Mouse (Mus musculus) heart, embryonic 13.5 days (tissue): ENCODE data around the gene Ccdc142. TPM values are rescaled to one million over a fixed set of nuclear protein-coding genes. Genes with fewer than 3 reads are reported as not detected.

ENCODE experiments used
- ATAC-seq: fragments of 200-750 bp; cut with Nextera tagmentation; 2 replicates; pipeline ENCODE4 v1.8.0; 2017; ENCODE audit warnings: moderate TSS enrichment; ENCODE audit not compliant: insufficient number of reproducible peaks, low FRiP score, low TSS enrichment; ENCODE audit errors: extremely low read depth
- H3K27ac ChIP-seq: fragments of 300-500 bp; sonication (generic); replicated peaks from 2 replicates; pipeline ENCODE4 v1.5.1; 2015; ENCODE audit warnings: moderate library complexity, mild to moderate bottlenecking, inconsistent platforms
- H3K27me3 ChIP-seq: fragments of 300-500 bp; sonication (generic); replicated peaks from 2 replicates; pipeline ENCODE4 v1.6.1; 2015; ENCODE audit warnings: mild to moderate bottlenecking, inconsistent platforms
- H3K36me3 ChIP-seq: fragments of 300-500 bp; sonication (generic); 2 replicates; pipeline ENCODE4 v1.6.1; 2015; ENCODE audit warnings: mild to moderate bottlenecking, inconsistent platforms
- H3K4me1 ChIP-seq: fragments of 300-500 bp; sonication (generic); 2 replicates; pipeline ENCODE4 v1.6.1; 2015; ENCODE audit warnings: inconsistent platforms
- H3K4me2 ChIP-seq: fragments of 300-500 bp; sonication (generic); 2 replicates; pipeline ENCODE4 v1.6.1; 2015; ENCODE audit warnings: inconsistent platforms, mild to moderate bottlenecking, moderate library complexity
- H3K4me3 ChIP-seq: fragments of 300-500 bp; sonication (generic); 2 replicates; pipeline ENCODE4 v1.5.1; 2015; ENCODE audit warnings: moderate library complexity, mild to moderate bottlenecking, inconsistent platforms
- H3K9ac ChIP-seq: fragments of 300-500 bp; sonication (generic); 2 replicates; pipeline ENCODE4 v1.6.1; 2015; ENCODE audit warnings: inconsistent platforms, mild to moderate bottlenecking, moderate library complexity
- H3K9me3 ChIP-seq: fragments of 300-500 bp; sonication (generic); 2 replicates; pipeline ENCODE4 v1.6.1; 2016; ENCODE audit warnings: inconsistent platforms
- WGBS: fragments of 180-500 bp; shearing (Covaris S2); methylation state at CpG from one replicate; pipeline ENCODE4 v1.1.7; 2015; ENCODE audit warnings: mixed read lengths; 5-methylcytosine and 5-hydroxymethylcytosine counted together
- polyA plus RNA-seq: library from polyadenylated mRNA; unstranded; fragments of >200 nt; fragmentation: Nextera tagmentation; extraction: Ambion mirVana; gene quantifications from 2 replicates; pipeline ENCODE4 v1.2.1, GENCODE M21; 2015

The Ccdc142 gene
- polyA plus RNA-seq, 1 experiment from 2014 or later = 1.5 TPM

GRCm38 (mm10) chr6:83142211-83142731 is 40.9 kb downstream of the Ccdc142 start:
- no peaks in the 10 kb centered on the region for H3K27me3 ChIP-seq
- H3K4me3 ChIP-seq = peak overlapping the region; percentile 54
- peaks cover 36% of the 10 kb centered on the region for H3K4me1 ChIP-seq
- peak overlapping the region; percentile 68 for H3K27ac ChIP-seq
- H3K4me2 ChIP-seq = peak overlapping the region; percentile 79
- 3% methylated on average over 41 of the region's 41 CpGs for WGBS
- H3K9me3 ChIP-seq = no peaks in the 10 kb centered on the region
- ATAC-seq = no peak
- H3K36me3 ChIP-seq = peaks cover 13% of the 10 kb centered on the region
- H3K9ac ChIP-seq = peak overlapping the region; percentile 82

DNA sequence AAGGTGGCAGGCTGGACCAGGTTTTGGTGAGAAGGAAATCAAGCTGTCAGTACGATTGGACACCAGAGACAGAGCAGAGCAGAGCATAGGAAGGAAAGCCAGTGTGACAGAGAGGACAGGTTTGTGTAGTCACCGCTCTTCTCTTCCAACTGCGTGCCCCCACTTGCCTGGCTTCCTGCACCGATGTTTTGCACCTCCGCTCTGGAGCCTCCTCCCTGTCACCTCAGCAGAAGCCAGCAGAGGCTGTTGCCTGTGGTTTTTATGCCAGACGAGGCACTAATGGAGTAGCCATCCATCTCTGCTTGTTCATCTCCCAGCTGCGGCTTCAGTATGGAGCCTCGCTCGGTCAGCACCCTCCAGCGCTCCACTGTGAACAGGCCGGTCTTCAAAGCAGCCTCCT is 41.5 kb downstream of the Ccdc142 start:
- Histone ChIP-seq H3K4me2 (peak overlapping the region; percentile 79), H3K4me1 (peaks cover 34% of the 10 kb centered on the region), H3K9me3 (no peaks in the 10 kb centered on the region), H3K9ac (peak overlapping the region; percentile 82), H3K36me3 (peaks cover 19% of the 10 kb centered on the region), H3K4me3 (peak overlapping the region; percentile 54), H3K27me3 (no peaks in the 10 kb centered on the region), H3K27ac (peak overlapping the region; percentile 17; the same call in 1 of the 2 replicates)
- ATAC-seq = no peak
- WGBS = 44% methylated on average over 11 of the region's 11 CpGs

DNA sequence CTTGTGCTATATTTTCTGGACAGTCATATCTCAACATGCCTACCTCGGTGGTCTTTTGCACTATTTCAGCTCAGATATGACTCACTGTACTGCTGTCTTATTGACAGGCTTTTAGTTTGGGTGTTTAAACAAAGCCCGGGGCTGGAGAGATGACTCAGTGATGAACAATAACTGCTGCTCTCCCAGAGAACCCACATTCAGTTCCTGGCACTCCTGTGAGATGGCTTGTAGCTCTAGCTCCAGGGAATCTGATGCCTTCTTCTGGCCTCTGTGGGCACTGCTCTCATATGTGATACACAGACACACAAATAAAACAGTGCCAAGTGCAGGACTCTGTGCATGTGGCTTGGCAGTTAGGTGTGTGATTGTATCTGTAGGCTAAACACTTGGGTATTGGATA is 43.8 kb downstream of the Ccdc142 start:
- Histone ChIP-seq H3K4me2 (no peak overlapping the region), H3K27me3 (no peaks in the 10 kb centered on the region), H3K27ac (0 out of 2 replicates have a peak overlapping the region, but pooled peaks have one; percentile 42), H3K9me3 (no peaks in the 10 kb centered on the region), H3K9ac (no peak overlapping the region), H3K36me3 (peaks cover 42% of the 10 kb centered on the region), H3K4me1 (peaks cover 19% of the 10 kb centered on the region), H3K4me3 (no peak overlapping the region)
- no peak for ATAC-seq
- WGBS = 53% methylated on average over 2 of the region's 2 CpGs

GRCm38 (mm10) chr6:83145805-83146204 is 44.4 kb downstream of the Ccdc142 start:
- WGBS = 53% methylated on average over 9 of the region's 9 CpGs
- H3K9ac ChIP-seq = peak overlapping the region; percentile 52
- peak overlapping the region; percentile 42; the same call in 1 of the 2 replicates for H3K27ac ChIP-seq
- peaks cover 48% of the 10 kb centered on the region for H3K36me3 ChIP-seq
- no peak overlapping the region for H3K4me3 ChIP-seq
- H3K9me3 ChIP-seq = no peaks in the 10 kb centered on the region
- peaks cover 19% of the 10 kb centered on the region for H3K4me1 ChIP-seq
- H3K4me2 ChIP-seq = peak overlapping the region; percentile 4; the same call in 1 of the 2 replicates
- no peaks in the 10 kb centered on the region for H3K27me3 ChIP-seq
- ATAC-seq = no peak

- no peak overlapping the region for H3K27ac ChIP-seq
- H3K9ac ChIP-seq = no peak overlapping the region
- ATAC-seq = no peak
- H3K4me3 ChIP-seq = no peak overlapping the region
- H3K4me2 ChIP-seq = no peak overlapping the region
- H3K36me3 ChIP-seq = peaks cover 60% of the 10 kb centered on the region
- peaks cover 19% of the 10 kb centered on the region for H3K4me1 ChIP-seq
- WGBS = 67% methylated on average over 7 of the region's 7 CpGs
- no peaks in the 10 kb centered on the region for H3K9me3 ChIP-seq
- no peaks in the 10 kb centered on the region for H3K27me3 ChIP-seq
These were observed 45.9 kb downstream of the Ccdc142 start for GRCm38 (mm10) chr6:83147280-83147679.

DNA sequence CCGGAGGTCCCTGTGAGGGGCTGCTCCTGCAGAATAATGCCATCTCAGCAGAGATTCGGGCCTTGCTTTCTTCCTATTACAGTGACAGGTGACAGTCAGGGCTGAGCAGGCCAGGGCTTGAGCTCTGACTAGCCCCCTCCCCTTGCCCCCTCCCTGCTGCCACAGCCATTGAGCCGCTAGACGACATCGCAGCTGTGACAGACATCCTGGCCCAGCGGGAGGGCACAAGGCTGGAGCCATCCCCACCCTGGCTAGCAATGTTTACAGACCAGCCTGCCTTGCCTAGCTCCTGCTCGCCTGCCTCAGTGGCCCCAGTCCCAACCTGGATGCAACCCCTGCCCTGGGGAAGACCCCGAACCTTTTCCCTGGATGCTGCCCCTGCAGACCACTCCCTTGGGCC is 50.3 kb downstream of the Ccdc142 start:
- H3K4me1 ChIP-seq = peaks cover 22% of the 10 kb centered on the region
- H3K9ac ChIP-seq = peak overlapping the region; percentile 2; the same call in 1 of the 2 replicates
- no peak overlapping the region for H3K4me3 ChIP-seq
- H3K9me3 ChIP-seq = no peaks in the 10 kb centered on the region
- WGBS = 25% methylated on average over 8 of the region's 8 CpGs
- H3K4me2 ChIP-seq = no peak overlapping the region
- no peak overlapping the region for H3K27ac ChIP-seq
- peaks cover 63% of the 10 kb centered on the region for H3K36me3 ChIP-seq
- ATAC-seq = no peak
- peaks cover 14% of the 10 kb centered on the region for H3K27me3 ChIP-seq

DNA sequence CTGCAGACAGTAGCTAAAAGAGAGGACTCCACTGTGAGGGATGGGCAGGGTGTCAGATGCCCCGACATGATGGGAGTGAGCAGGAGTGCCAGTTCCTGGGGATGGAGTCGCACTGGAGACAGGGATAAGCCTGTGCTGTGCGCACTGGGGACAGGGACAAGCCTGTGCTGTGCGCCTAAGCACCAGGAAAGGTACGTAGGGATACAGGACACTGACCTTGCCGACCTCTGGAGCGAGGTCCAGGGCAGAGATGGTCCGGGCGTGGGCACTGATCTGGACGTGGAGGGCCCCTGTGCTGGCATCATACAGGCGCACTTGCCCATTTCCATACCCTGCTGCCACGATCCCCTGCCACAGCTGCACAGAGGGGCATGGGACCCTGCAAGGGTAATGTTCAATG is 51.6 kb downstream of the Ccdc142 start:
- no peak overlapping the region for H3K4me2 ChIP-seq
- 83% methylated on average over 12 of the region's 12 CpGs for WGBS
- no peak for ATAC-seq
- H3K9me3 ChIP-seq = no peaks in the 10 kb centered on the region
- peaks cover 22% of the 10 kb centered on the region for H3K4me1 ChIP-seq
- H3K9ac ChIP-seq = no peak overlapping the region
- H3K36me3 ChIP-seq = peaks cover 50% of the 10 kb centered on the region
- no peak overlapping the region for H3K27ac ChIP-seq
- H3K27me3 ChIP-seq = peaks cover 18% of the 10 kb centered on the region
- no peak overlapping the region for H3K4me3 ChIP-seq

- Histone ChIP-seq H3K4me2 (no peak overlapping the region), H3K9me3 (no peaks in the 10 kb centered on the region), H3K27me3 (peaks cover 18% of the 10 kb centered on the region), H3K4me1 (peaks cover 22% of the 10 kb centered on the region), H3K36me3 (peaks cover 45% of the 10 kb centered on the region), H3K4me3 (no peak overlapping the region), H3K27ac (no peak overlapping the region), H3K9ac (no peak overlapping the region)
- ATAC-seq = no peak
- WGBS = 62% methylated on average over 5 of the region's 5 CpGs
These were observed 52.1 kb downstream of the Ccdc142 start for GRCm38 (mm10) chr6:83153485-83153884.

- WGBS = 8% methylated on average over 23 of the region's 23 CpGs
- Histone ChIP-seq H3K9ac (peak overlapping the region; percentile 71), H3K9me3 (no peaks in the 10 kb centered on the region), H3K4me2 (peak overlapping the region; percentile 74), H3K36me3 (peaks cover 23% of the 10 kb centered on the region), H3K27me3 (peaks cover 27% of the 10 kb centered on the region), H3K4me1 (peaks cover 22% of the 10 kb centered on the region), H3K27ac (no peak overlapping the region), H3K4me3 (peak overlapping the region; percentile 57)
- ATAC-seq = no peak
These were observed 54.3 kb downstream of the Ccdc142 start for GRCm38 (mm10) chr6:83155552-83156238.

DNA sequence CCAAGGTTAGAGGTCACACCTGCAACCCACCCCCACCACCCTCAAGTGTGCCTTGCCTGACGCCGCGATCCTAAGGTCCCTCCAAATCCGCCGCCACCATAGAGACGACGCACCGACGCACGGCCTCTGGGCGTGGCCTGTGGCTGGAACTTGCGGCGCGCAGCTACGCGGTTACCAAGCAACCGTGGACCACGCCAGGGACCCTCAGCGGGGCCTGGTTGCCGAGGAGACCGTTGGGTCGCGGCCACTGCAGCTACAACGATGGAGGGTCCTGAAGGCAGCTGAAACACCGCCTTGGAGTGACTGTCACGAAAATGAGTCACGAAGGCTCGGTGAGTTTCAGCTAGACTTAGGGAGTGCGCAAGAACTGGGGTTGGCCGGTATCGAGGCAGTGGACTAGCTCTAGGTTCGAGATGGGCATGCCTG is 54.9 kb downstream of the Ccdc142 start, which contains the start of the genes Wdr54 and 1700003E16Rik:
TSS of gene Wdr54 (minus strand) at position 139 of the 426 bp plus-strand sequence.
TSS of gene 1700003E16Rik (plus strand) at position 146 of the 426 bp plus-strand sequence.
- Histone ChIP-seq H3K36me3 (peaks cover 20% of the 10 kb centered on the region), H3K9ac (peak within 1 kb of the TSS; percentile 71), H3K4me2 (peak within 1 kb of the TSS; percentile 74), H3K4me1 (peaks cover 19% of the 10 kb centered on the region), H3K27me3 (peaks cover 33% of the 10 kb centered on the region), H3K4me3 (peak within 1 kb of the TSS; percentile 57), H3K27ac (no peak within 1 kb of the TSS), H3K9me3 (no peaks in the 10 kb centered on the region)
- ATAC-seq = 0 out of 2 replicates have a peak, but pooled peaks have one; percentile 26
- 2% methylated on average over 32 of the region's 32 CpGs for WGBS
